ENCODE assay signal across 10 mouse cellular contexts in genomic region chr19:11349698-11350481, GRCm38 (mm10). TPM values are rescaled to one million over a fixed set of nuclear protein-coding genes. Genes with fewer than 3 reads are reported as not detected.
DNase-seq lines count a peak whose midpoint lies in the region; ATAC-seq and TF ChIP-seq lines count a peak whose summit lies in the region.
"Had no signal": no experiment of that assay in that cellular context is flagged by ENCODE, and none has a peak within 500 bp of the region (broad histone marks: within the 10 kb centered on the region; RNA-seq: fewer than 3 reads in every experiment).

No protein-coding gene starts in this region.

- no peak overlapping the region for H3K4me2 ChIP-seq in lung, embryonic 14.5 days
- H3K4me2 ChIP-seq in heart, postnatal 0 days (ENCODE audit: low read depth, low read length), result no peak overlapping the region
- H3K4me2 ChIP-seq: hindbrain, embryonic 15.5 days had no signal

- TF ChIP-seq POLR2A in bone marrow macrophage, adult 2 months (IDR thresholded peaks at IDR 0.05; ENCODE audit: borderline replicate concordance, low read depth, low read length), result no peak

- H3K36me3 ChIP-seq in lung, embryonic 14.5 days (ENCODE audit: insufficient read depth), result no peaks in the 10 kb centered on the region
- no peaks in the 10 kb centered on the region for H3K36me3 ChIP-seq in heart, postnatal 0 days (replicated peaks; ENCODE audit: control insufficient read depth, insufficient read depth, low read length)
- H3K36me3 ChIP-seq: hindbrain, embryonic 15.5 days had no signal

- DNase-seq in lung, embryonic 14.5 days, result peak; percentile 31
- no peak for DNase-seq in lung, adult 18-20 months
- DNase-seq in heart, postnatal 0 days (ENCODE audit: low spot score), result no peak
- peak; percentile 55 for DNase-seq in layer of hippocampus, adult 9-11 months
- DNase-seq in yolk sac, embryonic 10.5 days (ENCODE audit: low spot score), result peak; percentile 58
- no peak for DNase-seq in spleen, postnatal 4 days (ENCODE audit: low spot score in 2 of 2)
- no peak for DNase-seq in urinary bladder, adult 18-20 months (ENCODE audit: low spot score in 2 of 2)

- WGBS in lung, embryonic 14.5 days, result 50% methylated on average over 7 of the region's 7 CpGs
- WGBS in heart, postnatal 0 days, result 49% methylated on average over 7 of the region's 7 CpGs

- TF ChIP-seq EP300 in heart, postnatal 0 days (IDR thresholded peaks at IDR 0.05; ENCODE audit: low read depth), result no peak

- H3K9ac ChIP-seq in lung, embryonic 14.5 days, result no peak overlapping the region
- no peak overlapping the region for H3K9ac ChIP-seq in heart, postnatal 0 days (replicated peaks; ENCODE audit: low read depth, low read length)
- H3K9ac ChIP-seq: hindbrain, embryonic 15.5 days had no signal

- no peaks in the 10 kb centered on the region for H3K9me3 ChIP-seq in lung, embryonic 14.5 days (ENCODE audit: low read depth, low read length)
- H3K9me3 ChIP-seq in heart, postnatal 0 days (replicated peaks; ENCODE audit: control insufficient read depth, low read length), result no peaks in the 10 kb centered on the region
- H3K9me3 ChIP-seq: hindbrain, embryonic 15.5 days had no signal

- H3K27ac ChIP-seq in lung, embryonic 14.5 days (ENCODE audit: low read depth), result no peak overlapping the region
- peak overlapping the region; percentile 68 for H3K27ac ChIP-seq in bone marrow macrophage, adult 2 months (ENCODE audit: insufficient read depth, low read depth, low read length)
- H3K27ac ChIP-seq in heart, postnatal 0 days (ENCODE audit: low read depth), result no peak overlapping the region
- H3K27ac ChIP-seq: hindbrain, embryonic 15.5 days had no signal

- H3K4me1 ChIP-seq in lung, embryonic 14.5 days (ENCODE audit: insufficient read depth), result no peaks in the 10 kb centered on the region
- H3K4me1 ChIP-seq in bone marrow macrophage, adult 2 months (ENCODE audit: control insufficient read depth, insufficient read depth, low read length), result peaks cover 5% of the 10 kb centered on the region
- H3K4me1 ChIP-seq in heart, postnatal 0 days (ENCODE audit: control insufficient read depth, insufficient read depth), result no peaks in the 10 kb centered on the region
- H3K4me1 ChIP-seq: hindbrain, embryonic 15.5 days had no signal

- no peaks in the 10 kb centered on the region for H3K27me3 ChIP-seq in lung, embryonic 14.5 days (ENCODE audit: insufficient read depth, low read length)
- no peaks in the 10 kb centered on the region for H3K27me3 ChIP-seq in heart, postnatal 0 days (ENCODE audit: control insufficient read depth, insufficient read depth, low read length)
- H3K27me3 ChIP-seq: hindbrain, embryonic 15.5 days had no signal

- no peak overlapping the region for H3K4me3 ChIP-seq in lung, embryonic 14.5 days (ENCODE audit: low read depth, low read length)
- no peak overlapping the region for H3K4me3 ChIP-seq in bone marrow macrophage, adult 2 months (ENCODE audit: insufficient read depth, low read length)
- no peak overlapping the region for H3K4me3 ChIP-seq in heart, postnatal 0 days (ENCODE audit: low read depth, low read length)
- H3K4me3 ChIP-seq: hindbrain, embryonic 15.5 days; myocyte had no signal

- no peak for ATAC-seq in lung, embryonic 14.5 days (ENCODE audit: insufficient read depth)
- no peak for ATAC-seq in heart, postnatal 0 days (ENCODE audit: insufficient read depth, low read depth)

- peak; percentile 38; the same call in 1 of the 2 replicates for TF ChIP-seq CTCF in lung, embryonic 14.5 days (IDR thresholded peaks at IDR 0.05; ENCODE audit: low read depth)
- TF ChIP-seq CTCF in bone marrow macrophage, adult 2 months (IDR thresholded peaks at IDR 0.05; ENCODE audit: low read depth, low read length), result peak; percentile 27; the same call in 1 of the 2 replicates
- TF ChIP-seq CTCF in heart, postnatal 0 days (IDR thresholded peaks at IDR 0.05; ENCODE audit: low read depth), result 0 out of 2 replicates have a peak, but pooled peaks have one; percentile 6

RNA-seq across cellular contexts. Expression of gene Ms4a7, which starts 13.9 kb away (rescaled TPM):
- 3.0 and 5.0 TPM in 2 replicates for polyA plus RNA-seq in lung, embryonic 14.5 days (2014; fragmentation: Nextera tagmentation; extraction: Ambion mirVana)
- 2,313 and 2,384 TPM in 2 replicates for polyA plus RNA-seq in bone marrow macrophage, adult 2 months (2012; ENCODE audit: insufficient read depth, insufficient read length, missing spikeins)
- total RNA-seq in heart, postnatal 0 days (2014; rRNA removed; ENCODE audit: low replicate concordance), result 1.9 TPM in 1 of 2 replicates, not detected in the other
- polyA plus RNA-seq in heart, postnatal 0 days (2015; fragmentation: Nextera tagmentation; extraction: Ambion mirVana), result 5.6 and 5.8 TPM in 2 replicates
- polyA plus RNA-seq: myocyte had no signal

RNA-seq across cellular contexts. Expression of gene Ms4a4a, which starts 25.4 kb away (rescaled TPM):
- 3.5 and 5.1 TPM in 2 replicates for polyA plus RNA-seq in lung, embryonic 14.5 days (2014; fragmentation: Nextera tagmentation; extraction: Ambion mirVana)
- polyA plus RNA-seq in bone marrow macrophage, adult 2 months (2012; ENCODE audit: insufficient read depth, insufficient read length, missing spikeins), result 434 TPM in 2 replicates
- 3.4 TPM in 1 of 2 replicates, not detected in the other for total RNA-seq in heart, postnatal 0 days (2014; rRNA removed; ENCODE audit: low replicate concordance)
- polyA plus RNA-seq in heart, postnatal 0 days (2015; fragmentation: Nextera tagmentation; extraction: Ambion mirVana), result 3.2 and 3.7 TPM in 2 replicates
- polyA plus RNA-seq: myocyte had no signal

RNA-seq across cellular contexts. Expression of gene Ms4a14, which starts 35.6 kb away (rescaled TPM):
- polyA plus RNA-seq in lung, embryonic 14.5 days (2014; fragmentation: Nextera tagmentation; extraction: Ambion mirVana), result 0.05 TPM in 1 of 2 replicates, not detected in the other
- 136 and 161 TPM in 2 replicates for polyA plus RNA-seq in bone marrow macrophage, adult 2 months (2012; ENCODE audit: insufficient read depth, insufficient read length, missing spikeins)
- total RNA-seq in heart, postnatal 0 days (2014; rRNA removed; ENCODE audit: low replicate concordance), result not detected in 2 replicates
- polyA plus RNA-seq in heart, postnatal 0 days (2015; fragmentation: Nextera tagmentation; extraction: Ambion mirVana), result 0.03 and 0.04 TPM in 2 replicates
- polyA plus RNA-seq: hindbrain, embryonic 15.5 days; myocyte had no signal

RNA-seq across cellular contexts. Expression of gene Ms4a4c, which starts 54.7 kb away (rescaled TPM):
- 0.63 and 1.5 TPM in 2 replicates for polyA plus RNA-seq in lung, embryonic 14.5 days (2014; fragmentation: Nextera tagmentation; extraction: Ambion mirVana)
- 49.2 and 54.0 TPM in 2 replicates for polyA plus RNA-seq in bone marrow macrophage, adult 2 months (2012; ENCODE audit: insufficient read depth, insufficient read length, missing spikeins)
- 0.46 TPM in 1 of 2 replicates, not detected in the other for total RNA-seq in heart, postnatal 0 days (2014; rRNA removed; ENCODE audit: low replicate concordance)
- polyA plus RNA-seq in heart, postnatal 0 days (2015; fragmentation: Nextera tagmentation; extraction: Ambion mirVana), result 0.65 and 0.94 TPM in 2 replicates
- polyA plus RNA-seq: hindbrain, embryonic 15.5 days; myocyte had no signal

Comparison
In these comparisons a context has a peak if more than half of its experiments do, and no peak if none do; other contexts are left out.
1. DNase-seq: peak in lung, embryonic 14.5 days (single experiment), layer of hippocampus, adult 9-11 months (single experiment) and yolk sac, embryonic 10.5 days (single experiment); none in lung, adult 18-20 months (0 of 2), heart, postnatal 0 days (single experiment), spleen, postnatal 4 days (0 of 2) and urinary bladder, adult 18-20 months (0 of 2).
2. RNA of gene Ms4a7, which starts 13.9 kb away (polyA plus RNA-seq): 2,313 to 2,384 TPM in bone marrow macrophage, adult 2 months; 5.6 to 5.8 TPM in heart, postnatal 0 days and 3.0 to 5.0 TPM in lung, embryonic 14.5 days; every median in the first group is over 100 times any median in the second.
3. RNA of gene Ms4a4a, which starts 25.4 kb away (polyA plus RNA-seq): 434 TPM in bone marrow macrophage, adult 2 months; 3.2 to 3.7 TPM in heart, postnatal 0 days and 3.5 to 5.1 TPM in lung, embryonic 14.5 days; every median in the first group is over 10 times any median in the second.
4. RNA of gene Ms4a14, which starts 35.6 kb away (polyA plus RNA-seq): 136 to 161 TPM in bone marrow macrophage, adult 2 months; 0.03 to 0.04 TPM in heart, postnatal 0 days and 0.05 TPM in lung, embryonic 14.5 days; every median in the first group is over 100 times any median in the second.
5. Peak in every context shown above with its lines, with median percentiles within 50 percentile points of each other: CTCF ChIP-seq.